Mouse (Mus musculus) brown adipose tissue, adult 24 weeks (tissue): Measurements from ENCODE around the gene Gm11938. TPM values are rescaled to one million over a fixed set of nuclear protein-coding genes. Genes with fewer than 3 reads are reported as not detected.

Experiments used
- polyA plus RNA-seq: library from polyadenylated mRNA; stranded (reverse); fragments of >200 nt; gene quantifications from 2 replicates; pipeline ENCODE4 v1.2.4, GENCODE M21; 2012; ENCODE audit not compliant: missing spikeins, insufficient read depth, insufficient read length

Gm11938 gene
- polyA plus RNA-seq, 1 experiment = not detected

Other genes starting within 250 kb of the Gm11938 start
- not detected in 2 replicates for gene Krt28, start 228.4 kb downstream of the Gm11938 start, polyA plus RNA-seq
- gene Krt10, start 213.9 kb downstream of the Gm11938 start, polyA plus RNA-seq = 19.3 and 23.2 TPM in 2 replicates
- gene Krt12, start 181.0 kb downstream of the Gm11938 start, polyA plus RNA-seq = not detected in 2 replicates
- not detected in 2 replicates for gene Krt20, start 165.2 kb downstream of the Gm11938 start, polyA plus RNA-seq
- not detected in 2 replicates for gene Krt23, start 110.2 kb downstream of the Gm11938 start, polyA plus RNA-seq
- gene Krt39, start 82.0 kb downstream of the Gm11938 start, polyA plus RNA-seq = not detected in 2 replicates
- not detected in 2 replicates for gene Krt40, start 60.1 kb downstream of the Gm11938 start, polyA plus RNA-seq
- gene Krtap3-3, start 52.4 kb downstream of the Gm11938 start, polyA plus RNA-seq = not detected in 2 replicates
- gene Krtap3-2, start 46.5 kb downstream of the Gm11938 start, polyA plus RNA-seq = not detected in 2 replicates
- gene Gm11939, start 43.8 kb downstream of the Gm11938 start, polyA plus RNA-seq = not detected in 2 replicates
- gene Krtap3-1, start 36.7 kb downstream of the Gm11938 start, polyA plus RNA-seq = not detected in 2 replicates
- gene Krtap1-5, start 22.3 kb downstream of the Gm11938 start, polyA plus RNA-seq = not detected in 2 replicates
- not detected in 2 replicates for gene Krtap1-4, start 19.7 kb downstream of the Gm11938 start, polyA plus RNA-seq
- gene Krtap1-3, start 12.0 kb downstream of the Gm11938 start, polyA plus RNA-seq = not detected in 2 replicates
- gene Krtap9-3, start 5.2 kb downstream of the Gm11938 start, polyA plus RNA-seq = not detected in 2 replicates
- not detected in 2 replicates for gene Gm11937, start 6.9 kb upstream of the Gm11938 start, polyA plus RNA-seq
- gene Krtap2-4, start 11.5 kb upstream of the Gm11938 start, polyA plus RNA-seq = not detected in 2 replicates
- not detected in 2 replicates for gene Gm11562, start 17.1 kb upstream of the Gm11938 start, polyA plus RNA-seq
- gene Krtap4-1, start 24.9 kb upstream of the Gm11938 start, polyA plus RNA-seq = not detected in 2 replicates
- gene Krtap4-2, start 31.8 kb upstream of the Gm11938 start, polyA plus RNA-seq = not detected in 2 replicates
- not detected in 2 replicates for gene Krtap4-7, start 40.8 kb upstream of the Gm11938 start, polyA plus RNA-seq
- not detected in 2 replicates for gene Gm11555, start 46.9 kb upstream of the Gm11938 start, polyA plus RNA-seq
- gene Gm11563, start 55.7 kb upstream of the Gm11938 start, polyA plus RNA-seq = not detected in 2 replicates
- not detected in 2 replicates for gene Krtap4-6, start 62.7 kb upstream of the Gm11938 start, polyA plus RNA-seq
- gene Gm14190, start 87.4 kb upstream of the Gm11938 start, polyA plus RNA-seq = not detected in 2 replicates
- not detected in 2 replicates for gene Gm14180, start 131.0 kb upstream of the Gm11938 start, polyA plus RNA-seq
- gene Gm11595, start 169.6 kb upstream of the Gm11938 start, polyA plus RNA-seq = not detected in 2 replicates
- gene Krtap4-8, start 177.4 kb upstream of the Gm11938 start, polyA plus RNA-seq = not detected in 2 replicates
- gene Krtap4-9, start 181.9 kb upstream of the Gm11938 start, polyA plus RNA-seq = not detected in 2 replicates
- not detected in 2 replicates for gene Gm11596, start 190.2 kb upstream of the Gm11938 start, polyA plus RNA-seq
- not detected in 2 replicates for gene Gm11569, start 195.6 kb upstream of the Gm11938 start, polyA plus RNA-seq
- gene Gm11554, start 201.1 kb upstream of the Gm11938 start, polyA plus RNA-seq = not detected in 2 replicates
- not detected in 2 replicates for gene Krtap4-13, start 206.6 kb upstream of the Gm11938 start, polyA plus RNA-seq
- gene Gm11564, start 212.4 kb upstream of the Gm11938 start, polyA plus RNA-seq = not detected in 2 replicates
- gene 2300003K06Rik, start 234.8 kb upstream of the Gm11938 start, polyA plus RNA-seq = not detected in 2 replicates
- gene Krtap4-16, start 248.3 kb upstream of the Gm11938 start, polyA plus RNA-seq = not detected in 2 replicates